Mouse (Mus musculus): Measurements from ENCODE around the gene Gna12.

Gene Gna12

DNA sequence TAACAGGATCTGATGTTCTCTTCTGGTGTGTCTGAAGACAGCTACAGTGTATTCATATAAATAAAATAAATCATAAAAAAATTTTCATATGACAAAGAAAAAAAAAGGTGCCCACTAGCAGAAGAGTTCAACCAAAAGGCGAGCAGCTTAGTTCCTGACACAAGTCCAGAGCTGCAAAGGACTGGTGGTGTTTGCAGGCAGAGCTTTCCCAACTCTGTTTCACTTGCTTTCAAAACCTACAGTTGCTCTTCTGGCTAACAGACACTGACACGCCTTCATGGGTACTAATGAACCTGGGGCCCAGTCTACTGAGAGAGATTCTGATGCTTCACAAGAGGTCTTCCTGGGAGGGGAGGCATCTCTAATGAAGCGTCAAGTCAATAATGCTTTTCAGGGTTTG is 34.2 kb downstream of the Gna12 start:
- no peak for DNase-seq (ENCODE audit: low spot score in 2 of 2)

DNA sequence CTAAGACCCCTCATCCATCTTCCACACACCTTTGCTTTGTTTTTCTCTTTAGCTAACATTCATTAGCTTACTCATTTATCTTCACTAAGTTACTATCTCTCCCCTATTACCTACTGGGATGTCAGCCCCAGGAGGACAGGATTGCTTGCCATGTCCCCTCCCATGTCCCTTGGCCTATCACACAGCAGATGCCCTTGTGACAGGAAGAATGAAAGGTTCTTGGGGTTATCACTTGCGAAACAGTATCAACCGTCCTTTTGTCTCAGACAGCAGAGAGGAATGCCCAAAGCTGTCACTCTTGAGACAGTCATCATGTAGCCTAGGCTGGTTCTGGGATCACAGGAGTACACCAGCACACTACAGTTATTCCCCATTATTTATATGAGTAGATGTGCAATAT is 35.1 kb downstream of the Gna12 start:
- no peak for DNase-seq (ENCODE audit: low spot score in 2 of 2)

DNA sequence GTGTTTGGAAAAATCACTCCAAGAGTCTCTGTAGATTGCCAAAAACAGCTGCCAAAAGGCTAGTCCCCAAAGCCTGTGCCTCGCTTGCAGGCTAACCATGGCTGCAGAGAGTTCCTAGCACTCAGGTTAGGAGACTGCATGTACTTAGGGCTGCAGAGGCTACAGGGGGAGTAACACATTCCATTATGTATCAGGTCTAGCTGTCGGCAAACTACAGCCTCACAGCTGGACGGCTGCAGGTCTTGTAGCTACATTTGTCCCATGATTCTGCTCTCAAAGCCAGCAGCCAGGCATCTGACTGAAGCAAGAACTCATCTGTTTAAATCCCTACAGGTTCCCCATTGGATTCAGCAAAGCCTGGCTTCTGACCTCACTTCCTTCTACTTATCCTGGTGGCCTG is 35.5 kb downstream of the Gna12 start:
- no peak for DNase-seq (ENCODE audit: low spot score in 2 of 2)

DNA sequence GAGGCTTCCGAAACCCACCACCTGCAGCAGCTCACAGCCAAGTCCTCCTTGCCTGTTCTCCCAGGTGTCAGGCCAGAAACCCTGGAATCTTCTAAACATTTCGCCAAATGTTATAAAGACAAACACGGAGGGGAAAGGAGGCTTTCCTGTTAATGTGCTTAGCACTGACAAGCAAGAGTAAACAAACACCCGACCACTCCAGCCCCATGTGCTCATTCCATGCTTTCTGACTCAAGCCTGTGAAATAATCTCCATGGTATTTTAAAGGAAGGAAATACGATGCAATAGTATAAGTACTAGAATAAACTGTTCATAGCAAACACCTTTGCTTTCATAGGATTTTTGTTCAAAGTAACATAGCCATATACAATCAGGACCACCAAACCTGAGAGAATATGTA is 38.0 kb downstream of the Gna12 start:
- DNase-seq (ENCODE audit: low spot score in 2 of 2) = no peak

DNA sequence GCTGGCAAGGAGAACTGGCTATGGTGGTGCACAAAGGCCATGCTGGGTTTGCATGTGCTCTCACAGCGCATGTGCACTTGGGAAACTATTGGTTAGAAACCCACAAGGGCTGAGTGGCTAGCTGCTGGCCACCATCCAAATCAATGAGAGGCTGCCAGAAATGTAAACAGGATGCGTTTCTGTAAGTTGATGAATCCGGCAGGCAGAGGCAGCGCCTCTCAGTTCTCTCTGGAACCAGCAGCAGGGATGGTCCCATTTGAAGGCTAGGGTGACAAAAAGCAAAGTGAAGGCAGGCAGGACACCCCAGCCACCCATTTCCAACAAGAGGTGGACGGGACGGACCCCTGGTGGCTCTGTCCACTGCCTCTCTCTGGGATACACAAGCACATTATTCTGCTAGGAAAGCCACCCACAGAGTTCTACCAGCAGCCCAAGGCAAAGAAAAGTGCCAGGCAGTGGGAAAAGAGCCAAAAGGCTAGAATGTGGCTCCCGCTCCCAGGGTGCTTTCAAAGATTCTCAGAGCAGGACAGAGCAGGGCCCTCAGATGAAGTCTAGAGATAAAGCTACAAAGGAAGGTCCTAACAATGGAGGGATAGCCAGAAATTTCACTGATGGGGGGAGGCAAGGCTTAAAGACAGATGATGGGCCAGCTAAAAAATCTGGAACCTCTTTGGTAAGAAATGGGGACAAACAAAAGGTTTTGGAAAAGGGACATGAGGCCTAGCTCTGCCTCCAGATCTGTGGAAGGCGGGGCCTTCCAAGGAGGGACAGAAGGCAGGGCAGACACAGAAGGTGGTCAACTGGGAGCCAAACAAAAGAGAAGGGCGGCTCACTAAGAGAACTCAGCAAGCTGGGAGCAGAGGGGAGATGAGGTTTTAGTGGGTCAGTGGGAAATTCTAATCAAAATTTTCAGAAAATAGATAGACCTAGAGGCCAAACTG is 39.0 kb downstream of the Gna12 start:
- peak in 1 of 2 experiments; percentile 70 for DNase-seq (ENCODE audit: low spot score in 2 of 2)

DNA sequence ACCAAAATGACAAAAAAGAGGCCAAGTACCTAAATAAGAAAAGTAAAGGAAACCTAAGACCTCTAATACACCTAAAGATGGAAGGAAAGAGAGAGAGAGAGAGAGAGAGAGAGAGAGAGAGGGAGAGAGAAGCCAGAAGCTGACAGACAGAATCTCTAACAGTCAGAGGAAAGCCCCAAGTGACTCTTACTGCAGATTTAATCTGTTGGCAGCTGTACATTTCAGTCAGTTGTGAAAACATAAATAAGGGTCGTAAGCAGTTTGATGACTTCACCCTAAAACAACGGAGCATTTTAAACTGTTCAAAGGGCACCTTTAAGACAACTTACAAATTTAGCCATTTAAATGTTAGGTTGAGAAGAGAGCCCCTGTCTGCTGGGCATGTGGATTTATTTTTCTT is 39.8 kb downstream of the Gna12 start:
- no peak for DNase-seq (ENCODE audit: low spot score in 2 of 2)

DNA sequence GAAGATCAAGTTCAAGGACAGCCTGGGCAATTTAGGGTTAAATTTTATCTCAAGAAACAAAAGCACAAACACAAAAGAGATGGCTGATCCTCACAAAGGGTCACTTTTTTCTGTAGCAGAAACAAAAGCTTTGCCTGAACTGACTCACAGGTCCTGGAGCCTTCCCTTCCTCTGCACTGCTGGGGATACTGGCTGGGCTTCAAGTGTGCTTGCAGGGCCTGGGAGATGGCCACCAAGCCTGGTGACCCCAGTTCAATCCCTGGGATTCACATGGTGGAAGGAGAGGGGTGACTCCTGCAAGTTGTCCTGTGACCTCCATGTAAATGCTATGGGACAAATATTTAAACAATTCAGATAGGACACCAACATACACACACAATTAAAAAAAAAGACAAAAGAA is 40.7 kb downstream of the Gna12 start:
- DNase-seq (ENCODE audit: low spot score in 2 of 2) = no peak

DNA sequence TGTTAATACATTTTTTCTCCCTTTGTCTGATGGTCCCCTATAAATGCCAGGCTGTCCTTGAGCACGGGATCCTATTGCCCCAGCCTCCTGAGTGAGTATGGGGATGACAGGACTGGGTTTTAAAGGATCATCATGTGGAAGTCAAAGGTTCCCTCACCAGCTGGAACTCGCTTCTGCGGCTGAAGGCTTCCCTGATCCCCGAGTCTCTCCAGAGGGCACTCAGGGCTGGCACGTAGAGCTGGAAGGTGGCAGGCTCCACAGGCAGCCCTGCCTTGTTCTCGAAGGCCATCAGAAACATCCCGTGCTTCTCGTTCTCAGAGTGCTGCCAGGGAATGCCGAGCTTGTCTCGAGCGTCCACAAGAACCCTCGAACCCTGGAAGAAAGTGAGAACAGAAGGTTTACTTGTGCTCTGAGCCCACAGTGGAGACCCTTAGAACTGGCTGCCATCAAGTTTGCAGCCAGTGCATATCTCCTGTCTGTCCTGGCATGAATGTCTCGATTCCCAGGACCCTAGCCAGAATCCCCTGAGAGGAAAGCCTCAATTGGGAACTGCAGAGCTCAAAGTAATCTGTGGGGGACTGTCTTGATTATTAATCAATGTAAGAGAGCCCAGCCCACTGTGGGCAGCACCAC is 44.9 kb downstream of the Gna12 start:
- DNase-seq (ENCODE audit: low spot score in 2 of 2) = no peak

DNA sequence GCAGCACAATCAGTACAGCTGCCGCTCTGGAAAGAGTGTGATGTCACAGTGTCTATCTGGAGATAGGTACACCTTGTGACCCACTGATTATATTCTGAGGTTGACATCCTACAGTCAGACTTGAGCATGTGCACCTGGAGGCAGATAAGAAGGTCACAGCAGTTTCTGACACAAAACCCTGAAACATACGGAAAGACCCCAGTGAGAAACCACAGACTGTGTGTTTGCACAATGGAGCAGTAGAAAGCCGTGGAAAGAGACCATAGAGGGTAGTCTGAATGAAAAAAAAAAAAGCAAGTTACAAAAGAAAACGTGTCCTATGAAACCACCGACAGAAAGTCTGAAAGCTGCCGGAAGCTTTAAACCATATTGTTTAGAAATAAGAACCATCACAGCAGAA is 45.9 kb downstream of the Gna12 start:
- DNase-seq (ENCODE audit: low spot score in 2 of 2) = no peak

DNA sequence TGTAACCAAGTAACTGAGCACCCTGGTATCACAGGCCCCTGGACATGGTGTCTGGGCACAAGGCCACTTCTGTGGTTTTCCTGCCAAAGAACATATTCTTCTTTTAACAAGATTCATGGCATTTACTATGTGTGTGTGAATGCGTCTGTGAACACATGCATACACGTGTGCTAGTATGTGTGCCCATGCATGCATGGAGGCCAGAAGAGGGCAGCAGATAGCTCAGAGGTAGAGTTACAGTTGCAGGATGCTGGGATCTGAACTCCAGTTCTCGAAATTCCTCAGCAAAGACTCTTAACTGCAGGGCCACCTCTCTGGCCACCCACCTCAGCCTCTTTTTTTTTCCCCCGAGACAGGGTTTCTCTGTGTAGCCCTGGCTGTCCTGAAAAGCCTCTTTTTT is 46.7 kb downstream of the Gna12 start:
- DNase-seq (ENCODE audit: low spot score in 2 of 2) = no peak

DNA sequence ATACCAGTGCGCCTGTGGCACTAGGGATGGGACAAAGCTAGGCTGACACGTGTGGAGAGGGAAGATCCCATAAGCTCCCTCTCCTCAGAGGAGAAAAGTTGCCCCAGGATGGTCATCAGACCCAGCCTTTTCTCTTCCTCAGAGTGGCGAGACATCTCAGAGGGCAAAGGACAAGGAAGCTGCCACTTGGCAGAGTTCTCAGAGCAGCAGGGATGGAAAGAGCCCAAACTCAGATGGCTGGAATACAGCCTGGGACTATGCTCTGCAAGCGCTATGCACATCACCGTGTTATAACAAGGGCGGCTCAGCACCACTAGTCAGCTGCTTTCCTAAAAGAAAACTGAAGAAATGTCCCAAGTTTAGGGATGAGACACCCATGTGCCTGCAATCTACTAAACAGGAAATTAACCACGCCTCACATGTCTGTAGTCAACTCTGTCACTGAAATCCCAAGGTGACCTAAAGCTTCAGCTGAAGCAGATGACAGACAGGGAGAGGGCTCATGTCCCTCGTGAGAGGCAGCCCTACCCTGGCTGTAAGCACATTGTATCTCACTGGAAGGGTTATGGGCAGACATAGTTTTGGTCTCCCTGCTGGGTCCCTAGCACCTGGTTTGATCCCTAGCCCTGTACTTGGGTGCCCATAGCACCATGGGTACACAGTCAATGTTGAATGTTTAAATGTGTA is 48.2 kb downstream of the Gna12 start:
- no peak for DNase-seq (ENCODE audit: low spot score in 2 of 2)

DNA sequence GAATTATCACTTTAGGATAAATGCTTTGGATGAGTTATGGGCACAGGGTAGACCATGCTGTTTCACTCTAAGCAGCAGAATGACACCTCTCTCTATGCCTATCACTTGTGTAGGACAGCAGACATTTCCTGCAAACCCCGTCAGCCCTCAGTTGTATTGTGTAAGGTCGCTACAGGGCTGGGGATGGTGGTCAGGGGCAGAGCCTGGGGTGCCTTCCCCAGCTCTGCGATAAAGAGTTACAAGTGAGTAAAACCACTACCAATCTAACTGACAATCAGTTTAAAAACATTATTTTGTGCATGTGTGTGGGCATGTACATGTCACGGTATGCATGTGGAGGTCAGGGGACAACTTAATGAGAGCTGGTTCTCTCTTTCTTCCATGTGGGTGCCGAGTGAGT is 49.1 kb downstream of the Gna12 start:
- DNase-seq (ENCODE audit: low spot score in 2 of 2) = no peak

DNA sequence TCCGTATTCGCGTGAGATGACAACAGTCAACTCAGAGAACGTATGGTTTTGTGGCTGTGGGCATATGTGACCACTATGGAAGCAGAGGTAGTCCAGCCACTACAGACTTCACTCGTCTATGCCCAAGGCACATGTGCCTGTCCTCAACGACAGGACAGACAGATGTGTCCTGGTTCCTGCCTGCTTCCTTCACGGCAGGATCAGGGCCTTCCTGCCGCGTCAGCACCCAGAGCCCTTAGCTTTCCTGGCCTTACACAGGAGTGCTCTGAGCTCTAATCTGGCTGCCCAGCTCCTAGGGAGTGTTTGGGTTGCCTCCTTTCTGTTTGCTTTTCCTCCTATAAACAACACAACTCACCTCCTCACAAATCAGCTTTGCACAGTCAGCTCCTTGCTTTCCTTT is 53.3 kb downstream of the Gna12 start:
- no peak for DNase-seq (ENCODE audit: low spot score in 2 of 2)

DNA sequence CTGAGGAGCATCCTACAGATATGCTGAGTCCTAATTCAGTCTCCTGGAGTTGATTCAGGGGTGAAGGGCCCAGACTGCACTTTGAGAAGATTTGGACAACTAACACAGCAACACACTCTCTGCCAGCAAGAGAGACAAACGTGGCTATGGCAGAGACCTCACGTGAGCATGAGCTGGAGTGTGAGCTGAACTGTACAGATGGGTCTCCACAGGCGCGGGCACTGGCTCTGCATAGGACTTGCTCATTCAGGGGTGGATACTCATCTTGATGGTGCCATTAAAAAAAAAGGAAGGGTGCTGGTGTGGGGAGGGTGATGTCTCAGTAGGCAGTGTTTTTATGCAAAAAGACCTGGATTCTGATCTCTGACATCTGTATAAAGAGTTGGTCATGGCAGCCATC is 55.1 kb downstream of the Gna12 start:
- DNase-seq (ENCODE audit: low spot score in 2 of 2) = no peak

DNA sequence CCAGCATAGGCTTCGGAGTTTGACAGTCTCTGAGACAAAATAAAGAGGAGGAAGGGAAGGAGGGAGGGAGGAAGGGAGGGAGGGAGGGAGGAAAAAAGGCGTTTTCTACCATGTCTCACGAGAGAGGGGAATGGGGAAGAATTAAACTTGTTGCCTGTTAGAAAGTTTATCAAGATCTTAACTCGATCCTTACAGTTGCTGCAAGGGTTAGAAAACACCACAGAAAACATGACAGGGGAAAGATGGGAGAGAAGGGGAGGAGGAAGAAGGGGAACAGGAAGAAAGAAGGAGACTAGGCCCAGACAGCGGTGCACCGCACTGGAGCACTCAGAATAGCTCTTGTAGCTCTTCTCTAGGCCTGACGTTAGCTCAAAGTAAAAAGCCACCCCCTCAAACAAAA is 58.1 kb downstream of the Gna12 start:
- DNase-seq (ENCODE audit: low spot score in 2 of 2) = no peak

DNA sequence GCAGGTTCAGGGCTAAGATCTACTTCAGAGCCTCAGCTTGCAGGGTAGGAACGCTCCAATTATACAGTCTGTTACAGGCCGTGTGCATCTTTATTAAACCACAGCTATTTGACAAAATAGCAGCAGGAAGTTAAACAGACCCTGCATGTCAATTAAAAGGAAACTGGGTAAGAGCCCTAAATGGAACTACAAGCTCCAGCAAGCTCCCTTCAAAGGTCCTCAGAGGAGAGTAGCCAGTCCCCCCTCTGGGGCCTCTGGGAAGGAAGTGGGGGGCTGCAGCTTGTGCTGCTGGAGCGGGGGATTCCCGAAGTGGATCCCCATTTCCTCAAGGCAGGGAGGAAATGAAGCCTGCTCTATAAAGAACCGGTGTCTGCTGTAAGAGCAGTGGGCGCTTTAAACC is 58.6 kb downstream of the Gna12 start:
- DNase-seq (ENCODE audit: low spot score in 2 of 2) = no peak

DNA sequence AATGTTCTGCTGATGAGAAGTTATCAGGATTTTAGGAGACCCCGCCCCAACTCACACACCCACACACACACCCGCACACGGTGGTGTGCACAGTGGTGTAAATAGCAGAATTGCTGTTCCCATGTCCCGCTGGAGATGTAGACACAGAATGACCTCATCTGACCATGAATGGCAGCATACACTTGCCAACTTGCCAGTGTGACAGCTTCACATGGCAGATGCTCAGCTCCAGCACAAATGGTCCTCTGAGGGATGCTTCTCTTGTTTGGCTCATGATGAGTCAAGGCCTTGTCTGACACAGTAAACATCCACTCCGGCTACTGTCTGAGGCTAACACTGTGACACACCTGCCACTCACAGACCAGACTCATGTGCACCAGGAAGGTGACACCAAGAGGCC is 61.9 kb downstream of the Gna12 start:
- peak; percentile 75 to 76 for DNase-seq (ENCODE audit: low spot score in 2 of 2)

DNA sequence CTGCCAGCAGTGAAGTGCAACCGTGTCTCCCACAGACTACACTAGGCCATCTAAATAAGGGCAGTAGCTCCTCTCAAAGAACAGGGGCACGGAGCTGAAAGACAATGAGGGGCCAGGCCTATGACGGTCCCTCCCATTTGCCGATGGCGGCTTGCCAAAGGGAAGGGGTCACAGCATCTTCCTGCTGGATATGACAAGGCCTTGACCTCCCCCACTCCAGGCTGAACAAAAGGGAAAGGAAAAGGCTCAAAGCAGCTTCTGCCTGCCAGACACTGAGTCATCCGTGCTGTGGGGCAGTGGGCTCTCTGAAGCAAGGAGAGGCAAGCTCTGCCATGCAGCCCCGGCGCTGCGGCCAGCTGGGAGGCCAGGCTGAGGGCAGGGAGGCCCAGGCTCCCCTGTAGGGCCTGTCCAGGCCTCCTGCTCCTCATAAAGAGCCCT is 62.5 kb downstream of the Gna12 start:
- peak; percentile 69 to 77 for DNase-seq (ENCODE audit: low spot score in 2 of 2)

DNA sequence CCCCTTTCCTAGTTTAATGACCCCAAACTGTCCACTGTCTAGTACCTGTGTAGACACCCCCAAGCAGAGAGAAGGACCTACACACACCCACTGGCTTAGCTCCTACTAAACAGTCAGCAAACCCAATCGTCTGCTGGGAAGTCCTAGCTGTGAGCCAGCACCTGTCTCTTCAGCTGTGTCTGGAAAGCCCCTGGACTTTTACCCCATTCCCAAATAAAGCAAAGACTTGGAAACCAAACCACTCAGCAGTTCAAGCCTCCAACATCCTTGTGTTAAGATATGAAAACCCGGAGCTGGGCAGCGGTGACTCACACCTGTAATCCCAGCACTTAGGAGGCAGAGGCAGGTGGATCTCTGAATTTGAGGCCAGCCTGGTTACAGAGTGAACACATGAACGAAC is 63.7 kb downstream of the Gna12 start:
- DNase-seq (ENCODE audit: low spot score in 2 of 2) = no peak

DNA sequence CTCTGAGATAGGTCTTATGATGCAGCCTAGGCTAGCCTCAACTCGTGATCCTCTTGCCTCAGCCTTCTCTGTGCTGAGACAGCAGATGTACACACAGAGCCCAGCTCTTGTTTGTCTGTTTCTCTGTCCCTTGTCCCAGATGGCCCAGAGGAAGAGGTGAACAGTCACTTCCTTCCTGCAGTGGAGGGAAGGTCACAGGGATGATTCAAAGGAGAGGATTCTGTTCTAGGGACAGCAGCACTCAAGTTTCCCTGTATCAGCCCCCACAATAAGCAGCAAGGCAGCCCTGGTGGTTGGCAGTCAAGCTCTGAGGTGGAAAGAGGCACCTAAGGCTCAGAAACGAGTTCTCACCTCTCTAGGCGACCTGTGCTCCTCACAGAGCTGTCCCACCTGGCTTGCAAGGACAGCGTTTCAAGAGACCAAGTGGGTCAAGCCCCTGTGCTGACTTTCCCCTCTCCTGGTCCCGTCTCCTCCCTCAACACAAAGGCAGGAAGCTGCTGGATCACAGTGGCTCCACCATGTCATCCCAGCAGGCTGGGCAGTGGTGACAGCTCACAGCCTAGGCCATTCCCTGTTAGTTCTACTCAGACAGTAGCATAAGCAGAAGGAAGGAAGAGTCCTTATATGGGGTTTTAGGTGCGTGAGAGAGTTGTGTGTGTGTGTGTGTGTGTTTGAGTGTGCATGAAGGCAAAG is 65.2 kb downstream of the Gna12 start:
- peak in 1 of 2 experiments; percentile 40 for DNase-seq (ENCODE audit: low spot score in 2 of 2)

DNA sequence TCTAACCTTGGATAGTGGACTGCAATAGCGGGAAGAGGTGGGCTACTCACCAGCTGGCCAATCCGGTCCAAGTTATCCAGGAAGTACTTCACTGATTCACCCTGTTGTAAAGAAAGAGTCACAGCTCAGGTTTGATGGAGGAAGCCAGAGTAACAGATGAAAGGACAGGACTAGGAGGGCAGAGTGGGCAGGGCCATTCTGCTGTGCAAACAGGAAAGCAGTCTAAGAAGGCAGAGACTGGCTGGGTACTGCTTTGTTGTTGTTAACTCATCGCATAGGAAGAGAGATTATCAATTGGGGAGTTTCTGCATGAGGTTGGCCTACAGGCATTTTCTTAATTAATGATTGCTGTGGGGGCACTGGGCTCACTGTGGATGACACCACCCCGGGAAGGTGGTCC is 67.7 kb downstream of the Gna12 start:
- no peak for DNase-seq (ENCODE audit: low spot score in 2 of 2)

DNA sequence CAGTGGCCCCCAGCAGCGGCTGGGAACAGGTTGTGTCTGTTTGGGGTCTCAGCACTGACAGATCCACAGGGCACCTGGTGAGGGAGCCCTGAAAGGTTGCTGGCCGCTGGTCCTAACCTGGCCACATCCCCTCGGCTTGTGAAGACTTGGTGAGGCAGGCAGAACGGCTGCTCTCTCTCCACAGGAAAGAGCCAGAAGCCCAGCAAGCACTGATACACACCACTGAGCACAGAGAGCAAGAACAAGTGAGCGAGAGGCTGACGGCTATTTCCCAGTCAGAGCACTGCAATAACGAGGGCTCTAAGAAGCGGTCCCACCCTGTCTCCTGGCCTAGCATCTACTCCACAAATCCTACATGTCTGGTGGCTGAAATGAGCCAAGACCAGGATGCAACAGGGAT is 71.4 kb downstream of the Gna12 start:
- DNase-seq (ENCODE audit: low spot score in 2 of 2) = no peak

Data from left cerebral cortex, adult 9 months (tissue).